Mouse (Mus musculus) activated CD4-positive, CD25-positive, alpha-beta regulatory T cell, adult 9 weeks (primary cell): ENCODE results near the gene Gm10057. TPM values are rescaled to one million over a fixed set of nuclear protein-coding genes. Genes with fewer than 3 reads are reported as not detected.

ENCODE experiments used
- polyA plus RNA-seq: library from polyadenylated mRNA; unstranded; fragments of 100-300 nt; shearing (Covaris generic); gene quantifications from one replicate; pipeline ENCODE4 v1.2.1, GENCODE M21; 2017

Gene Gm10057
- not detected for polyA plus RNA-seq

DNA sequence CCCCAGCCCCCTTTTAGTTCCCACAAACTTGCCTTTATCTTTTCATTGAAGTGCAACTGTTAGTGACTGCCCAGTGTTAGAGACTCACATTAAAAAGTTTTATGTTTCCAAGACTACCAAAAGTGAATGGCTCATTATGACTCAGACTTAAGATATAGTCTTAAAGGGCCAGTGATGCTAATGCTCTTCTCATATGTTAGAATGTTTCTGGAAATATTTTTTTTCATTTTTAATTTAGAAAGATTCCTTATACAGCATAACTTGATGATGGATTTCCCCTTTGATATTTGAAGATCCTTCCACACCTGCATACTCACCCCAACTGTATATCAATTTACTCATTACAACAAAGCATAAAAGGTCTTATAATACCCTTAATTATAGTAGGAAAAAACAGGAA, at the start of gene Gm10057:
Gene Gm10057, minus strand, starts transcription at position 101 of the 400 bp plus-strand sequence.

DNA sequence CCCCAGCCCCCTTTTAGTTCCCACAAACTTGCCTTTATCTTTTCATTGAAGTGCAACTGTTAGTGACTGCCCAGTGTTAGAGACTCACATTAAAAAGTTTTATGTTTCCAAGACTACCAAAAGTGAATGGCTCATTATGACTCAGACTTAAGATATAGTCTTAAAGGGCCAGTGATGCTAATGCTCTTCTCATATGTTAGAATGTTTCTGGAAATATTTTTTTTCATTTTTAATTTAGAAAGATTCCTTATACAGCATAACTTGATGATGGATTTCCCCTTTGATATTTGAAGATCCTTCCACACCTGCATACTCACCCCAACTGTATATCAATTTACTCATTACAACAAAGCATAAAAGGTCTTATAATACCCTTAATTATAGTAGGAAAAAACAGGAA, 21.1 kb downstream of the Gm10057 start, which contains the start of gene 4921511M17Rik:
Gene 4921511M17Rik, minus strand, starts transcription at position 101 of the 400 bp plus-strand sequence.

DNA sequence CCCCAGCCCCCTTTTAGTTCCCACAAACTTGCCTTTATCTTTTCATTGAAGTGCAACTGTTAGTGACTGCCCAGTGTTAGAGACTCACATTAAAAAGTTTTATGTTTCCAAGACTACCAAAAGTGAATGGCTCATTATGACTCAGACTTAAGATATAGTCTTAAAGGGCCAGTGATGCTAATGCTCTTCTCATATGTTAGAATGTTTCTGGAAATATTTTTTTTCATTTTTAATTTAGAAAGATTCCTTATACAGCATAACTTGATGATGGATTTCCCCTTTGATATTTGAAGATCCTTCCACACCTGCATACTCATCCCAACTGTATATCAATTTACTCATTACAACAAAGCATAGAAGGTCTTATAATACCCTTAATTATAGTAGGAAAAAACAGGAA, 42.3 kb downstream of the Gm10057 start, which contains the start of gene Samt1:
Gene Samt1, minus strand, starts transcription at position 101 of the 400 bp plus-strand sequence.

Other genes starting within 250 kb of the Gm10057 start
- 21.7 TPM for gene Spin2c, start 222.8 kb downstream of the Gm10057 start, polyA plus RNA-seq
- not detected for gene Samt1, start 42.4 kb downstream of the Gm10057 start, polyA plus RNA-seq
- gene 4921511M17Rik, start 21.2 kb downstream of the Gm10057 start, polyA plus RNA-seq, result not detected
- not detected for gene Gm15140, start 65.6 kb upstream of the Gm10057 start, polyA plus RNA-seq